Mouse (Mus musculus) neural tube, embryonic 11.5 days (tissue): ENCODE measurements at regions not wholly inside any gene's neighbourhood (a gene's known extent, or its start where the extent isn't known, plus 50 kb on each side); places are given as distances from the start of the nearest gene placed in this dataset.
A peak's percentile ranks its signal among the peaks of the same experiment; 100 is the strongest.

ENCODE experiments used
- ATAC-seq: fragments of 200-750 bp; cut with Nextera tagmentation; 2 replicates; pipeline ENCODE4 v1.8.0; 2017; ENCODE audit warnings: moderate number of reproducible peaks, mild to moderate bottlenecking, moderate TSS enrichment, moderate library complexity; ENCODE audit not compliant: insufficient read depth, low FRiP score, low TSS enrichment
- DNase-seq: peaks from one replicate; pipeline ENCODE4 v3.0.0-alpha.2; 2015; ENCODE audit warnings: low spot score
- H3K27ac ChIP-seq: fragments of 300-500 bp; sonication (generic); 2 replicates; pipeline ENCODE4 v1.5.1; 2014; ENCODE audit warnings: low read depth, mild to moderate bottlenecking, low read length
- H3K27me3 ChIP-seq: fragments of 300-500 bp; sonication (generic); 2 replicates; pipeline ENCODE4 v1.6.1; 2014; ENCODE audit warnings: mild to moderate bottlenecking, low read length, mixed read lengths; ENCODE audit not compliant: control insufficient read depth, insufficient read depth
- H3K36me3 ChIP-seq: fragments of 300-500 bp; sonication (generic); 2 replicates; pipeline ENCODE4 v1.6.1; 2014; ENCODE audit warnings: mild to moderate bottlenecking, low read length, moderate library complexity, mixed read lengths; ENCODE audit not compliant: control insufficient read depth, insufficient read depth
- H3K4me1 ChIP-seq: fragments of 300-500 bp; sonication (generic); 2 replicates; pipeline ENCODE4 v1.6.1; 2014; ENCODE audit warnings: low read length, mixed read lengths; ENCODE audit not compliant: control insufficient read depth, insufficient read depth
- H3K4me2 ChIP-seq: fragments of 300-500 bp; sonication (generic); 2 replicates; pipeline ENCODE4 v1.6.1; 2014; ENCODE audit warnings: low read depth, mild to moderate bottlenecking, moderate library complexity
- H3K4me3 ChIP-seq: fragments of 300-500 bp; sonication (generic); 2 replicates; pipeline ENCODE4 v1.5.1; 2014; ENCODE audit warnings: low read depth, low read length
- H3K9ac ChIP-seq: fragments of 300-500 bp; sonication (generic); 2 replicates; pipeline ENCODE4 v1.6.1; 2014; ENCODE audit warnings: mild to moderate bottlenecking, low read length
- H3K9me3 ChIP-seq: fragments of 300-500 bp; sonication (generic); 2 replicates; pipeline ENCODE4 v1.6.1; 2016; ENCODE audit warnings: low read length; ENCODE audit not compliant: control insufficient read depth
- WGBS: fragments of 180-500 bp; shearing (Covaris S2); extraction: QIAGEN DNeasy Blood & Tissue Kit; methylation state at CpG from one replicate; pipeline ENCODE4 v1.1.7; 2014; 5-methylcytosine and 5-hydroxymethylcytosine counted together

DNA sequence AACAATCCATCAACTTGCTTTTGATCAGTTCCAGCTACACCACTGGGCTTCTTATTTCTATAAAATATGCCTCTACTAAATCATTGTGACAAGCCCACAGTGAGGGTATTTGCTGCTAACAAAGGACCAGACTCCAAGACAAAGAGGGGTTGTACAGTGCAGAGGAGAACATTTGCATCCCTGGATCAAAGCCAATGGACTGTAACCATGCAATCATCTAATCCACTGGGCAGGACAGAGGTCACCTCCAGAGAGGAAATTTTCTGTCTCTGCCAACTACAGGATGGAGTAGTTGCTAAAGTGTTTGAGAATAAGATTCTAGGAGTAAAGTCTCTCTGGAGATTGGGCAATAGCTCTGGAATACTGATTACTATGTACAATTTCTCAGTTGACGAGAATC is 272.9 kb downstream of the Cox7c start:
- H3K4me3 ChIP-seq, result no peak overlapping the region
- no peaks in the 10 kb centered on the region for H3K36me3 ChIP-seq
- 94% methylated on average over 1 of the region's 1 CpGs for WGBS
- H3K4me1 ChIP-seq, result no peaks in the 10 kb centered on the region
- no peaks in the 10 kb centered on the region for H3K9me3 ChIP-seq
- no peak overlapping the region for H3K27ac ChIP-seq
- DNase-seq, result peak; percentile 20
- H3K4me2 ChIP-seq, result no peak overlapping the region
- no peak overlapping the region for H3K9ac ChIP-seq
- no peaks in the 10 kb centered on the region for H3K27me3 ChIP-seq
- ATAC-seq, result peak; percentile 95

DNA sequence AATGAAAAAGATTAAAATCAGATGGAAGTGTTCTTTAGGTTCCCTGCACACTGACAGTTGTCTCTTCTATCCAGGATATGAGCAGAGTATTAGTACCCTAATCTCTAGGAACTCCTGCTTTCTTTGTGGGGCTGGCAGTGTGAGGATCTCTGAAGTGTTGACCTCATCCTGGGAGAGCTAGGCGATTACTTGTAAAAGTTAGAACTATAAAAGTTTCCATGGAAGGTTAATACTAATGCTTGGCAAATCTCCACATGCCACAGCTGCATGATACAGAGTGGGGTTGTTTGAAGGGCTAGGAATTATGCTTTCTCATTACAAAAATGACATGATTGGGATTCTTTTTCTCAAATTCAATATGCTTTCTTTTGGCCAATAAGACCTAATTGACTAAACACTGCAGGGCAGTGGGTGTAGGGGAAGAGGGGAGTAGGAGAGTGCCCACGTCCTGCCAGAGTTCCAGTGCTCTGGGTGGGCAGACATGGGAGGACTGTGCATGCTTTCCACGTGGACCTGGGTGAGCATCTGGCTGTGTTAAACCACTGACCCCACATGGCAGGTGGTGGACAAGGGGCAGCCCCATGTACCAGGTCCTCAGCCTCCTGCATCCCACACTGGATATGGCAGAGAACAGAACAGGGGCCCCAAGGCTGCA is 275.6 kb downstream of the Cox7c start:
- no peak overlapping the region for H3K4me3 ChIP-seq
- ATAC-seq (no peak), DNase-seq (no peak)
- H3K9ac ChIP-seq, result no peak overlapping the region
- no peak overlapping the region for H3K4me2 ChIP-seq
- H3K9me3 ChIP-seq, result no peaks in the 10 kb centered on the region
- 67% methylated on average over 3 of the region's 3 CpGs for WGBS
- H3K4me1 ChIP-seq, result no peaks in the 10 kb centered on the region
- H3K27ac ChIP-seq, result no peak overlapping the region
- no peaks in the 10 kb centered on the region for H3K27me3 ChIP-seq
- H3K36me3 ChIP-seq, result no peaks in the 10 kb centered on the region

DNA sequence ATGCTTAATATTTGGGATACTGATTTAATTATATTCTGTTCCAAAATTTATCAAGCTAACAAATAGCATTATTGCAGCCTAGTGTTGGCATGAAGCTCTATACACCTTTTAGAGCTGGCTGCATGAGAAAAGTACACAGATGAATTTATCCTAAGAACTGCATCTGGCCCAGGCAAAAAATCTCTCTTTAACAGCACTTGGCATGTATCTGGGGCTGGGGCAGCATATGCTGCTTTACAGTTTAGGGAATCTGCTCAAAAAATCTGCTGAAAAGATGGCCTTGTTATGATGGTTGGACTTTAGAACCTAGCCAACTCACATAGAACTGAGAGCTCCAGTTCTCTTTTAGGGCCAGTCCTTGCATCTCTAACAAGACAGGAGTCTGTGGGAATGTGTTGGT is 276.2 kb downstream of the Cox7c start:
- no peak overlapping the region for H3K4me2 ChIP-seq
- H3K9me3 ChIP-seq, result no peaks in the 10 kb centered on the region
- no peaks in the 10 kb centered on the region for H3K4me1 ChIP-seq
- no peak overlapping the region for H3K27ac ChIP-seq
- no peaks in the 10 kb centered on the region for H3K27me3 ChIP-seq
- ATAC-seq (no peak), DNase-seq (no peak)
- no peak overlapping the region for H3K4me3 ChIP-seq
- no peak overlapping the region for H3K9ac ChIP-seq
- no peaks in the 10 kb centered on the region for H3K36me3 ChIP-seq

GRCm38 (mm10) chr13:85768520-85768919 is 278.2 kb downstream of the Cox7c start:
- Histone ChIP-seq H3K36me3 (no peaks in the 10 kb centered on the region), H3K4me2 (no peak overlapping the region), H3K4me3 (no peak overlapping the region), H3K27ac (no peak overlapping the region), H3K4me1 (no peaks in the 10 kb centered on the region), H3K9ac (no peak overlapping the region), H3K9me3 (no peaks in the 10 kb centered on the region), H3K27me3 (no peaks in the 10 kb centered on the region)
- WGBS, result 73% methylated on average over 1 of the region's 1 CpGs
- DNase-seq (no peak), ATAC-seq (no peak)

GRCm38 (mm10) chr13:85724616-85725015 is 322.1 kb downstream of the Cox7c start:
- WGBS, result 92% methylated on average over 3 of the region's 3 CpGs
- H3K4me3 ChIP-seq, result no peak overlapping the region
- H3K27me3 ChIP-seq, result no peaks in the 10 kb centered on the region
- ATAC-seq, result no peak
- DNase-seq, result no peak
- no peak overlapping the region for H3K27ac ChIP-seq
- H3K9ac ChIP-seq, result no peak overlapping the region
- H3K4me1 ChIP-seq, result no peaks in the 10 kb centered on the region
- no peak overlapping the region for H3K4me2 ChIP-seq
- H3K36me3 ChIP-seq, result no peaks in the 10 kb centered on the region
- no peaks in the 10 kb centered on the region for H3K9me3 ChIP-seq

DNA sequence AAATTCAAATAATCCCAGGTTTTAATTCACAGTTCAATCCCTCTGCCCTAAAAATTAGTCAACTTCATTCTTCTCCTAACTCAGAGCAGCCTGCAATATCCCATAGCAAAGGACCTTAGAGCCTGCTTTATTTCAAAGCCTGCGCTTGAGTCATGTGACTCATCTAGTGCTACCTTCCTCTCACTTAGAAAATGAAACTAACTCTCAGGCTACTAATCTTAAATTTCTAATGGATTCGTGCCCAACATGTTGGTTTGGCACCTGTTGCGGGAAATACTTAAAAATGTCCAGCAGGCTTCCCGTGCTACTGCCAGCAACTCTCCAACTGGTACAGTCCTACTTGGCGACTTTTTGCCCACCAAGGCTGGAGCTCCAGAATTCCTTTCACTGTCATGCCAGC is 322.6 kb downstream of the Cox7c start:
- Histone ChIP-seq H3K4me3 (no peak overlapping the region), H3K36me3 (no peaks in the 10 kb centered on the region), H3K4me1 (no peaks in the 10 kb centered on the region), H3K9me3 (no peaks in the 10 kb centered on the region), H3K4me2 (no peak overlapping the region), H3K27ac (no peak overlapping the region), H3K9ac (no peak overlapping the region), H3K27me3 (no peaks in the 10 kb centered on the region)
- WGBS, result 93% methylated on average over 5 of the region's 5 CpGs
- ATAC-seq (no peak), DNase-seq (no peak)

DNA sequence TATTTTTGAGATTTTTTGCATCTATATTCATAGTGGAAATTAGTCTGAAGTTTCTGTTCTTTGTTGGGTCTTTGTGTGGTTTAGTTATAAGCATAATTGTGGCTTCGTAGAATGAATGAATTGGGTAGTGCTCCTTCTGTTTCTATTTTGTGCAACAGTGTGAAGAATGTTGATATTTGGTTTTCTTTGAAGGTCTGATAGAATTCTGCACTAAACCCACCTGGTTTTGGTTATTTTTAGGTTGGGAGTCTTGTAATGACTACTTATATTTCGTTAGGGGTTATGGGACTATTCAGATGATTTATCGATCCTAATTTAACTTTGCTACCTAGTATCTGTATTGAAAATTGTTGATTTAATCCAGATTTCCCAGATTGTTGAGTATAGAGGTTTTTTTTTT is 326.4 kb downstream of the Cox7c start:
- DNase-seq, result no peak
- H3K27me3 ChIP-seq, result no peaks in the 10 kb centered on the region
- no peak for ATAC-seq
- H3K4me1 ChIP-seq, result no peaks in the 10 kb centered on the region
- no peaks in the 10 kb centered on the region for H3K36me3 ChIP-seq
- H3K4me3 ChIP-seq, result no peak overlapping the region
- 91% methylated on average over 3 of the region's 3 CpGs for WGBS
- H3K9me3 ChIP-seq, result no peaks in the 10 kb centered on the region
- no peak overlapping the region for H3K27ac ChIP-seq
- no peak overlapping the region for H3K4me2 ChIP-seq
- no peak overlapping the region for H3K9ac ChIP-seq

DNA sequence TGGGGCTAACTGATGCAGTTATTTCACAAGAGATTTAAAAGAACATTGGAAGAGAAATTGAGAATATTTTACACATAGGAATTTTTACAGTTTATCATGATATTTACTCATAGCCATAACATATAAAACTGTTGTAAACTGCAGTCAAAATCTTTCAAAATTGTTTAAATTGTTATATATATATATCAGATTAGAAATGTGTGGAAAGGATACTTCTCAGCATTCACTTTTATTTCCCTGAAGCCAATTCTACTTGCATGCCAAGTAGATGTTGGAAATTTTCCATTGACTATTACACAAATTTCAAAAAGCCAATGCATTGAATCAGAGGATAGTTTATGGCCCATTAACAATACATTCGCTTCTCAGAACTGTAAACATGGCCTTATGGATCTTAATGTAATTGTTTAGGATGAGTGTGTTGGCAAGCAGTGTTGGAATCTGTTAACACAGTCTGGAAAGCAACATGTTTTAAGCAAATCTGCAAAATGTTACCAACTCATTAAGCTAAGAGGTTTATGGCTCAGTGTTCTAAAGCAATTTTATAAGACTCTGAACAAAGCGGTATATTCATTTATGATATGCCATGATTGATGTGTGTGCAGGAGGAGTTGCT is 330.7 kb downstream of the Cox7c start:
- Histone ChIP-seq H3K4me1 (no peaks in the 10 kb centered on the region), H3K27ac (no peak overlapping the region), H3K27me3 (no peaks in the 10 kb centered on the region), H3K4me3 (no peak overlapping the region), H3K9ac (no peak overlapping the region), H3K9me3 (no peaks in the 10 kb centered on the region), H3K4me2 (no peak overlapping the region), H3K36me3 (no peaks in the 10 kb centered on the region)
- no peak for DNase-seq
- WGBS, result 88% methylated on average over 2 of the region's 2 CpGs
- no peak for ATAC-seq

- Histone ChIP-seq H3K9me3 (no peaks in the 10 kb centered on the region), H3K4me3 (no peak overlapping the region), H3K27ac (no peak overlapping the region), H3K27me3 (no peaks in the 10 kb centered on the region), H3K9ac (no peak overlapping the region), H3K4me2 (no peak overlapping the region), H3K36me3 (no peaks in the 10 kb centered on the region), H3K4me1 (no peaks in the 10 kb centered on the region)
- DNase-seq (no peak), ATAC-seq (no peak)
- whole genome bisulfite sequencing, result 56% methylated on average over 1 of the region's 1 CpGs
Observed at GRCm38 (mm10) chr13:85692374-85692773, 354.3 kb downstream of the Cox7c start.
